Mouse (Mus musculus) liver, embryonic 14.5 days (tissue): Measurements from ENCODE around the gene Rad51b. TPM values are rescaled to one million over a fixed set of nuclear protein-coding genes. Genes with fewer than 3 reads are reported as not detected.

ENCODE experiments used
- ATAC-seq: fragments of 200-750 bp; cut with Nextera tagmentation; 2 replicates; pipeline ENCODE4 v1.8.0; 2017; ENCODE audit warnings: moderate number of reproducible peaks, mild to moderate bottlenecking, moderate library complexity; ENCODE audit not compliant: insufficient read depth
- DNase-seq, 3 experiments: peaks; one replicate each; pipeline ENCODE4 v3.0.0-alpha.2; 2012 to 2013; ENCODE audit warnings: low read depth in 3 of 3, low spot score in 3 of 3
- H3K27ac ChIP-seq: fragments of 300-500 bp; sonication (generic); 2 replicates; pipeline ENCODE4 v1.5.1; 2014; ENCODE audit warnings: moderate library complexity, mild to moderate bottlenecking, control low read depth, inconsistent platforms
- H3K27me3 ChIP-seq: fragments of 300-500 bp; sonication (generic); 2 replicates; pipeline ENCODE4 v1.6.1; 2014; ENCODE audit warnings: mild to moderate bottlenecking, low read length, moderate library complexity; ENCODE audit not compliant: control insufficient read depth, insufficient read depth
- H3K36me3 ChIP-seq: fragments of 300-500 bp; sonication (generic); replicated peaks from 2 replicates; pipeline ENCODE4 v1.6.1; 2014; ENCODE audit warnings: low read depth; ENCODE audit not compliant: control insufficient read depth, insufficient read depth
- H3K4me1 ChIP-seq, 2 experiments: fragments of 200-500 bp in 1 of 2; fragments of 300-500 bp in 1 of 2; sonication (generic) in 1 of 2; replicated peaks; 2 replicates each; pipeline ENCODE4 v1.6.1; 2012 to 2014; ENCODE audit warnings: antibody characterized with exemption in 1 of 2, inconsistent platforms in 1 of 2, low read length in 1 of 2; ENCODE audit not compliant: control insufficient read depth in 2 of 2, insufficient read depth in 2 of 2
- H3K4me2 ChIP-seq: fragments of 300-500 bp; sonication (generic); 2 replicates; pipeline ENCODE4 v1.6.1; 2014; ENCODE audit warnings: low read depth, mild to moderate bottlenecking, control low read depth, moderate library complexity
- H3K4me3 ChIP-seq, 2 experiments: fragments of 200-500 bp in 1 of 2; fragments of 300-500 bp in 1 of 2; sonication (generic) in 1 of 2; 2 replicates each; pipeline ENCODE4 v1.5.1; 2012 to 2014; ENCODE audit warnings: low read depth in 2 of 2, low read length in 2 of 2, mild to moderate bottlenecking in 2 of 2, control low read depth in 1 of 2, inconsistent platforms in 1 of 2, moderate library complexity in 1 of 2; ENCODE audit not compliant: insufficient read depth in 1 of 2
- H3K9ac ChIP-seq: fragments of 300-500 bp; sonication (generic); replicated peaks from 2 replicates; pipeline ENCODE4 v1.6.1; 2014; ENCODE audit warnings: mild to moderate bottlenecking, control low read depth, moderate library complexity
- H3K9me3 ChIP-seq: fragments of 300-500 bp; sonication (generic); 2 replicates; pipeline ENCODE4 v1.6.1; 2016; ENCODE audit warnings: low read length, mixed read lengths; ENCODE audit not compliant: control insufficient read depth
- CTCF ChIP-seq: IDR thresholded peaks from 2 replicates; pipeline ENCODE4 v1.5.1; 2016; ENCODE audit warnings: antibody characterized with exemption, low read depth, control low read depth
- EP300 ChIP-seq: IDR thresholded peaks from 2 replicates; pipeline ENCODE4 v1.6.1; 2016; ENCODE audit warnings: antibody characterized with exemption, low read depth
- WGBS: fragments of 180-500 bp; shearing (Covaris S2); extraction: QIAGEN DNeasy Blood & Tissue Kit; methylation state at CpG from one replicate; pipeline ENCODE4 v1.1.7; 2014; ENCODE audit not compliant: insufficient replicate concordance; 5-methylcytosine and 5-hydroxymethylcytosine counted together
- polyA plus RNA-seq, 2 experiments: library from polyadenylated mRNA; depleted of rRNA in 1 of 2; stranded (reverse) in 1 of 2; unstranded in 1 of 2; fragments of >200 nt; fragmentation: Nextera tagmentation in 1 of 2; extraction: Ambion mirVana in 1 of 2; gene quantifications; 2 replicates each; pipeline versions ENCODE4 v1.2.1 to v1.2.3; 2012 to 2014

Gene Rad51b
- polyA plus RNA-seq, 2 experiments = 2.3 to 5.1 TPM

DNA sequence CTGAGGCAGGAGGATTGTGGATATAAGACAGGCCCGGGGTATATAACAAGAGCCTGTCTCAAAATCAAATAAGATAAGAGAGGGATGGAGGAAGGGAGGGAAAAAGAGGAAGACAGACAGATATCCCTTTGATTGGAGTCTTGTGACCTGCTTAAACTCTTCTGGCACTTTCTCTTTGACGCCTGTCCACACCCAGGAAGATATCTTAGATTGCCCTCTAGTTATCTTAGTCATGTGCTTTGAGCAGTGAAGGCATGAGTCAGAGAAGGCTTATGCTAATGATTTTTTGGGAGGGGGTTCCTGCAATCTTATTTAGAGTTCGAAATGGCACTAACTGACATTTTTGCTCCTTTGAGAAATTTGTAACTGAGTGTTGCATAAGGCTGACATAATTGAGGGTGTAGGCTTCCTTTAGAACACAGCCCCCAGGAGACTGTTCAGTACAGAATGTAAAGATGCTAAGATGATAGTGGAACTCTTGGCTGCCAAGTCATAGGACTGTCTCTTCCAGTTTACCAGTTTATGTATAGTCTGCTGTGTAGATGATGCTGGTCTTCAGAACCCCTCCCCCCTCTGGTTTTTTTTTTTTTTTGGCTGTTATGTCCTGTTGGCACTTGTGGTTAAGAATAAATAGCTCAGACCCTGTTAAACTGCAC is 55.1 kb downstream of the Rad51b start:
- 21% methylated on average over 3 of the region's 3 CpGs for WGBS
- peaks cover 10 to 16% of the 10 kb centered on the region in 2 experiments for H3K4me1 ChIP-seq
- H3K4me2 ChIP-seq = no peak overlapping the region
- H3K36me3 ChIP-seq = no peaks in the 10 kb centered on the region
- no peaks in the 10 kb centered on the region for H3K9me3 ChIP-seq
- H3K4me3 ChIP-seq = no peak overlapping the region
- H3K9ac ChIP-seq = no peak overlapping the region
- no peak for TF ChIP-seq EP300
- no peak for TF ChIP-seq CTCF
- ATAC-seq (no peak), DNase-seq (peak in 1 of 3 experiments; percentile 19)
- no peaks in the 10 kb centered on the region for H3K27me3 ChIP-seq
- no peak overlapping the region for H3K27ac ChIP-seq

DNA sequence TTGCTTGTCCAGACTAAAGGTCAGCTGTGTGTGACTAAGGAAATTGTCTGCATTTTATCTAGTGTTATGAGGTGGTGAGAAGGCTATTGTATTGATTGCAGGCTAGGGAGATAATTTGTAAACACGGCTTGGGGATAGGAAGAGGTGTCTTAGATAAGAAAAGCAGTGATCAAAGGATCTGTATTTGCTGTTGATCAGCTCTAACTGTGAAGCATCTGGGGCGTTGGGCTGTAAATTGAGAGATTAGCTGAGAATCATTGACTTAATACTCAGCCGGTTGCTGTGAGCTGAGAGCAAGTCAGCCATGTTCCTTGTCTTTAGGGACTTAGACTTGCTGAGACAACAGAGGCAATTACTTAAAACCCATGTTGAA is 55.6 kb downstream of the Rad51b start:
- 13% methylated on average over 3 of the region's 3 CpGs for WGBS

DNA sequence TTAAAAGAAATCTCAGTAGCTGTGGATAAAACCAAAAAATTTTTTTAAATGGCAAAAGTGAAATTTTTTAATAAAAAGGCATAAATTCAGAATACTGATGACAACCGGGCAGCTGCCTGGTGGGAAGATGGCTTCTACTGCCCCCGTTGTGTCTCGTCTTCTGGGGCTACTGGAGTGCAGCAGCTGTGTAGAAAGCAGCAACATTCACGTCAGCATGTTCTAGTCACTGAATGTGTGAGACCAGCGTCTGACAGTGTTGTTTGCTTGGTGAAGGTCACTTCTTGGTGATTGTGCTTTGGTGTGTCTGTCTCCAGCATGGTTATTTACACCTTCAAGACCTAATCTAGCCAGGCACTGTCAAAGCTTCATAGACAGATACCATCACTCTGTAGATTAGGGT is 56.3 kb downstream of the Rad51b start:
- no peaks in the 10 kb centered on the region for H3K27me3 ChIP-seq
- no peak overlapping the region for H3K27ac ChIP-seq
- H3K4me2 ChIP-seq = no peak overlapping the region
- no peak overlapping the region for H3K4me3 ChIP-seq
- 69% methylated on average over 5 of the region's 5 CpGs for WGBS
- peaks cover 10 to 16% of the 10 kb centered on the region in 2 experiments for H3K4me1 ChIP-seq
- ATAC-seq = no peak
- no peaks in the 10 kb centered on the region for H3K9me3 ChIP-seq
- TF ChIP-seq CTCF (no peak), EP300 (no peak)
- H3K9ac ChIP-seq = no peak overlapping the region
- no peak for DNase-seq
- H3K36me3 ChIP-seq = no peaks in the 10 kb centered on the region

More for the DNA sequence above, 55.6 kb downstream of the Rad51b start:
- H3K4me2 ChIP-seq = no peak overlapping the region
- TF ChIP-seq CTCF (no peak), EP300 (no peak)
- peaks cover 10 to 16% of the 10 kb centered on the region in 2 experiments for H3K4me1 ChIP-seq
- no peaks in the 10 kb centered on the region for H3K36me3 ChIP-seq
- DNase-seq = no peak
- H3K9me3 ChIP-seq = no peaks in the 10 kb centered on the region
- H3K27me3 ChIP-seq = no peaks in the 10 kb centered on the region
- no peak for ATAC-seq
- H3K4me3 ChIP-seq = no peak overlapping the region
- H3K27ac ChIP-seq = no peak overlapping the region
- H3K9ac ChIP-seq = no peak overlapping the region

DNA sequence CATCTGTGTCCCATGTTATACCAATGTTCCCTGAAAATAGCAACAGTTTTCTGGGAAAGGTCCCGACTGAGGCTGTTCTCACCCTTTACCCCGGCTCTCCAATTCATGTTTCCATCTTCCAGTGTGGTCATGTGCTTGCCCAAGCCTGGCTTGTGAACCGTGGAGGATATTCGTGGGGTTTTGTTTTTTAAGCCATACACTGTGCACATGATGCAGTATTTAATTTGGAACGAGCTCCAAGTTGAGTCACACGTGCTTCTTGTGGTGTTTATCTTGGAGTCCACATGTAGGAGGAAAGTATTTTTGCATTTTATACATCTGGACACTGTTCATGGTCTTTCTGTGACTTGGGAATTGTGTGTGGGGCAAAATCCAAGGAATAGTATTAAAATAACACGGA is 57.5 kb downstream of the Rad51b start:
- no peaks in the 10 kb centered on the region for H3K36me3 ChIP-seq
- no peak overlapping the region for H3K4me2 ChIP-seq
- 57% methylated on average over 7 of the region's 7 CpGs for WGBS
- H3K27ac ChIP-seq = no peak overlapping the region
- peaks cover 10 to 16% of the 10 kb centered on the region in 2 experiments for H3K4me1 ChIP-seq
- no peaks in the 10 kb centered on the region for H3K27me3 ChIP-seq
- H3K4me3 ChIP-seq = no peak overlapping the region
- H3K9me3 ChIP-seq = no peaks in the 10 kb centered on the region
- no peak for TF ChIP-seq EP300
- ATAC-seq (no peak), DNase-seq (no peak)
- H3K9ac ChIP-seq = no peak overlapping the region

DNA sequence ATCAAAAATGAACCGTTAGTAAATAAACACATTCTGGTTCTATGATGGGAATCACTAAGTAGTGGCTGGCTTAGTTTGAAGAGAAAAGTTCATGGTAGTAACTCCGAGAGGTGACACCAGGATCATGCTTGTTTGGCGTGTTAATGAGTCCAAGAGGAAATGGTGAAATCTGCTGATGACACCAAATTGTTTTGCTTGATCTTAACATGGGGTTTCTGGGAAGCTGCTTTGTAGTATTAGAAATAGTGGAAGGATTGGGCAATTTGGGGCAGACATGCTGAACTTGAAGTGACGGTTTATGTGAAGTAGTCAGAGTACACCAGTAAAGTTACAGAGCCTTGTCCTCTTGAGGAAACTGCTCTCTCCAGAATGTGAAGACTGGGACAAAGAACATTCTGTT is 59.1 kb downstream of the Rad51b start:
- Histone ChIP-seq H3K27me3 (no peaks in the 10 kb centered on the region), H3K9ac (no peak overlapping the region), H3K27ac (no peak overlapping the region), H3K4me1 (peaks cover 10 to 16% of the 10 kb centered on the region in 2 experiments), H3K4me2 (no peak overlapping the region), H3K36me3 (no peaks in the 10 kb centered on the region), H3K9me3 (no peaks in the 10 kb centered on the region), H3K4me3 (no peak overlapping the region)
- DNase-seq (no peak), ATAC-seq (no peak)
- 60% methylated on average over 4 of the region's 4 CpGs for WGBS
- TF ChIP-seq CTCF = no peak
- no peak for TF ChIP-seq EP300
